Mouse (Mus musculus): ENCODE results near the gene Otud4.
A peak's percentile ranks its signal among the peaks of the same experiment; 100 is the strongest.

Otud4 gene

DNA sequence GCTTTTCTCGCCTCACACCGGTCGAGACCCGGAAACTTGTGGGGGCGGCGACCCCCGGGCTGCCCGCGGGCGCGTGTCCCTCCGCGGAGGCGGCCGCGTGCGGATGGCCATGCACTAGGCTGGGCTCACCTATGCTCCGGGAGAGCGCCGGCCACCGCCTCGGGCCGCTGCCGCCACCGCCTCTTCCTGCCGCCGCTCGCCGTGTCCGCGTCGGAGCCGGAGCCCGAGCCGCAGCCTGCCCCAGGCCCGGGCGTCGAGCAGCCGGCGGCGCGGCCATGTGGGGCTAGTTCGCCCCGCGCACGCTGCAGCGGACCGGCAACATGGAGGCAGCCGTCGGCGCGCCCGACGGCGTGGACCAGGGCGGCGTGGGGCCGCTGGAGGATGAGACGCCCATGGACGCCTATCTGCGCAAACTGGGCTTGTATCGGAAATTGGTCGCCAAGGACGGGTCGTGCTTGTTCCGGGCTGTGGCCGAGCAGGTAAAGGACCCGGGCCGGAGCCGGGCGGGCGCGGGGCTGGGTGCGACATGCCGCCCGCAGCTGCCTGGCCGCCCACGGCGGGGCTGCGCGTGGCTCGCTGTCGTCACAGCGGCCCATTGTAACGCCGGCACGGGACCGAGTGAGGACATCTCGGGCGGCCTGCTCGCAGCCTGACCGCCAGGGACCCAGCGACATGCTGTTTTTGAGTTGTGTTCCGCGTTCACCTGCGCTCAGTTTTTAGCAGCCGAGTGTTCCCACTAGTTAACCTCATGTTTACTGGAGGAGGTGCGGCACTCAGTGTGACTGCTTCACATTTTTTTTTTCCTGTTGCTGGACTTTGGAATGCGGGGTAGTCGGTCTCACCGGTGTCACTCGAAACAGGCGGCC lies at the start of gene Otud4:
Gene Otud4 (plus strand): TSS at position 33 of the 866 bp plus-strand sequence.
- peak; percentile 56 for DNase-seq

DNA sequence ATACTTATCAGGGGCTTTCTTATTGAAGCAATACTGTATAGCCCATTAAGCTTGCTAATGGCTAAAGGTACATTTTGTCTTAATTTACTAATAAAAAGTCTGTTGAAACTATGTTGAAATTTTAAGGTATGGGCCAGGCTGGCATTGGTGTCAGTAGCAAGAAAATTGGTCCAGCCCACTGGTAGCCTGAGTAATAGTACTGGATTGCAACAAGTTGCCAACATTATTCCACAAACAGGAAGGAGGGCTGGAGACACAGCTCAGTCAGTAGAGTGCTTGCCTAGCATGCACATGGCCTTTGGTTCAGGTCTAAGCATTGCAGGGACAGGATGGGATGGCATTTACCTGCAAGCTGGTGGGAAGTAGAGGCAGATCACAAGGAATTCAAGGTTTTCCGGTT lies 38.5 kb upstream of the Otud4 start:
- DNase-seq = no peak

- peak; percentile 38 for DNase-seq
Observed at GRCm38 (mm10) chr8:79603204-79603603, 36.2 kb upstream of the Otud4 start.

DNA sequence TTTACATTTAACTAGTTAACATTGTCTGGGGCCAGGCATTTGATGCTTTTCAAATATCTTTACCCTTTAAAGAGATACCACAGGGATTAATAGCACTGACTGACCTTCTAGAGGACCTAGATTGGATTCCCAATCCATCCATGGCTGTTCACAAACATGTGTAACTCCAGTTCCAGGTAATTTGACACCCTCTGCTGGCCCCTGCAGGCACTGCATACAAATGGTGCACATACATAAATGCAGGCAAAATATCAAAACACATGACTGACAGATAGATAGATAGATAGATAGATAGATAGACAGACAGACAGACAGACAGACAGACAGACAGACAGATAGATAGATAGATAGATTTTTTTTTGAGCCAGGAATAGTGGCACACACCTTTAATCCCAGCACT lies 33.2 kb upstream of the Otud4 start:
- DNase-seq = peak; percentile 16

DNA sequence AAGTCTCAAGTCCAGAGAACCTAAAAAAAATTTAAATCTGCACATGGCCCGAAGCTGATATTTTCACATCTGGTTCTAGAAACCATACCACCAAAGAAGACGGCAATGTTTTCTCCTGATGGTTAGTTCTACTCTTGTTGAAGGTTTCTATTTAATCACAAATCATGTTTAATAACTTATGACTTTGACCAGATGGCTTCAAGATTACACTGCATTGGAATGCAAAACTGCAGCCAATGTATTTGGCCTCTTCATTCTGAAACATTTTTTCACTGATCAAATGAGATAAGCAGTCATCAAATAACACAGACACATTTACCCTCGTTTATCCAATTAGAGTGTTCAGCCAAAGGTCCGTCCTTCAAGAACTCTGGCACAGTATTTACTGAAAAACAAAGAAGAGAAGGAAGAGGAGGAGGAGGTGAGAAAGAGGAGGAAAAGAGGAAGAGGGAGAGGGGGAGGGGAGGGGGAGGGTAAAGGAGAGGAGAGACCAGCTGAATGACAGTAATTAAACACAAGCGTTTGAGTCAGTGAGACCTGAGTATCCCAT lies 32.6 kb upstream of the Otud4 start:
- DNase-seq = no peak

DNA sequence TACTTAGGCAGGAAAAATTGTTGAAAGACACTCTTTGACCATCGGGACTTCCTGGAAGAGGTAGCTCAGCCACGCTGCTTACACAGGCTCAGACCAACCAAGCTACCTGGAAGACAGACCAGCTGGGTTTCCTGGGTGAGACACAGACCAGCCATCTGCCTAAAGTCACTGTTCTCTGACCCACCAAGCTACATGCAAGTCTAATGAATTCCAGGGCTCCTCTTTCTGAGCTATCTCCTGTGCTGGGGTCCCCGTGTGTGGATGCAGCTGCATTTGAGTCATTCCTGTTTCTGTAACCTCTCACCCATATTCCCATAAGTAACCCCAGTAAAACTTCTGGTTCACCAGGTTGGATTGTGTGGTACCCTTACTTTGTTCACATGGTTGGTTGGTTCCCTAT lies 30.7 kb upstream of the Otud4 start:
- DNase-seq = no peak

DNA sequence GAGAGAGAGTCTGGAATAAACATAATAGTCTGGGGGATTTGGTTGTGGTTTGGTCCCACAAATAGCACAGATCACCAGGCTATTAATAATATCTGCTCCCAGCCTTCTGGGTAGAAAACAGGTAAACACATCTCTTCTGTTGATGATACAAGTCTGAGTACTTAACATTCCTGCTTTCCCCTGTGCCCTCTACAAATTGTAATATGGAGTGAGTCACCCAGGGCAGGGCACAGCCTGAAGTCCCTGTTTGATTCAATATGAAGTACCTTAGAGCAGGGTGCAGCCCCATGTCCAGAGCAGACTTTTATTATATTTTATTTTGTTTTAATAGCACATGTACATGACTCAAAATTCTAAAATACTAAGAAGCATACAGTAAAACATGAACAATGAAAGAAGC lies 29.1 kb upstream of the Otud4 start:
- no peak for DNase-seq

DNA sequence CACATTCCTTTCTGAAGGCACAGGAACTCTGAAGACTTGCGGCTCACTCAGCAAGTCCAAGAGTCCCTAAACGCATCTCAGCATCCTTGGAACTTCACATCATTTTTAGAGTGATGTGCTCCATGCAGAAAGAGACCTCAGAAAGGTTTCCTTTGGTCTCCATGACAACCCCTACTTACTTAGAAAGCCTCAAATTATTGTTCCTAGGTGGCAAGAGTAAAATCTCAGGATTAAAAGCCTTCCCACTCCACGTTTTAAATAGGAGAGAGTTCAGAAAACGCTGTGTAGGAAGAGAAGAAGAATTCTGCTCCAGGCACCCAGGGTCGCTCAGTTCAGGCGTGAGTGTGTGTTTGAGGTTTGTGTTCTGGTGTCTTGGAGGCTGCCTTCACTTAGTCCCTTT lies 27.1 kb upstream of the Otud4 start:
- no peak for DNase-seq

DNA sequence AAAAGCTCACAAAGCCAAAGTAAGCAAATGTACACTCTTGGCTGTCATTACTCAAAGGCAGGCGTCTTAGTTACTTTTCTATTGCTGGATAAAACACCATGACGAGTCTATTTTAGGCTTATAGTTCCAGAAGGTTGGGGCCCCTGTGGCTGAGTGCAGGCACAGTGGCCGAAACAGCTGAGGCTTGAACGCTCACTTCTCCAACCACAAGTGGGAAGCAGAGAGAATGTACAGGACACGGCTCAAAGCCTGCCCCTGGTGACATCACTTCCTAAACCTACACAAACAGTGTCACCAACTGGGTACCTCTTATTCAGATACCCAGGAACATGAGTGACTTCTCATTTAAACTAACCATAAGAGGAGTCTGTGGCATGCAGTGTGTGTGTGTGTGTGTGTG lies 26.5 kb upstream of the Otud4 start:
- peak; percentile 23 for DNase-seq

DNA sequence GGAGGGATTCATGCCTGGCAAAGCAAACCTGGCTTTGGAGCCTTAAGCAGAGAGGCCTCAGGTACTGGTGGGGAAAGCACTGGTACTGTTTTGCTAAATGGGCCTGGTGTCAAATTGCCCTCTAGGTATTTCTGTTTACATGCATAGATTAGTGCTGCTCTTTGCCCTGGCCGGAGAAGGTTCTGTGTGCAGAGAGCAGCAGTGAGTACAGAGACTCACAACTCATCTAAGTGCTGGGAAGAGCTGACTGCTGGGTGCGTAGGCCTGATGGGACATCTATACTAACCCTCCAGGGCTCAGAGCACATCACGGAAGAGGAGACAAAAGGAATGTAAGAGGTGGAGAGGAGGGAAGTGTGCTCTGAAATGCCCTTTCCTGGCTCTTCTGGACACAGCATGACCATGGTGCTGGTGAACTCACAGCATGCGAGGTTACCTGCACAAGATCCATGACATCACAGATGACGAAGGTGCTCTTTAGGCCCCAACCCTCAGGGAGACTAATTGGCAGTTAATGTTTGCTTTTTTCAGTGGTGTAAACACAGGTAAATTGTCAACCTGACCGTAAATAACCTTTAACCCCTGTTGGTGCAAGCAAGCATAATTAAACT lies 23.6 kb upstream of the Otud4 start:
- DNase-seq = no peak

DNA sequence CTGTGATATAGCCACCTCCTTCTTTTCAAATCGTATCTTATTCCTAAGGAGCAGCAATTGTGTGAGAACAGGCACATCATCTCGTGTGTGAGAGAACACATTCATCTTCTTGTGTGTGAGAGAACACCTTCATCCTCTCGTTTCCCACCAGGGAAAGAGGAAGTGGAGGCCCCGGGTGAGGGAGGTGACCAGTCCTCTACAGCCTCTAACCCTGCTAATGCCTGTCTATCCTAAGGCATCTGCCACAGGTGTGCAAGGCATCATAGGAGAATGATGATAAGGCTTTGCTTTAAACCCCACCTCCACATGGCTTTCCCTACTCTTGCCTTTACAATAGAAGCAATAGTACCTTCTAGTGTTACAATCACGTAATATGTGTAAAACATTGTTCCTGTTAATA lies 20.5 kb upstream of the Otud4 start:
- no peak for DNase-seq

GRCm38 (mm10) chr8:79619353-79619752 lies 20.1 kb upstream of the Otud4 start:
- DNase-seq = no peak

GRCm38 (mm10) chr8:79620000-79620399 lies 19.4 kb upstream of the Otud4 start:
- DNase-seq = no peak

DNA sequence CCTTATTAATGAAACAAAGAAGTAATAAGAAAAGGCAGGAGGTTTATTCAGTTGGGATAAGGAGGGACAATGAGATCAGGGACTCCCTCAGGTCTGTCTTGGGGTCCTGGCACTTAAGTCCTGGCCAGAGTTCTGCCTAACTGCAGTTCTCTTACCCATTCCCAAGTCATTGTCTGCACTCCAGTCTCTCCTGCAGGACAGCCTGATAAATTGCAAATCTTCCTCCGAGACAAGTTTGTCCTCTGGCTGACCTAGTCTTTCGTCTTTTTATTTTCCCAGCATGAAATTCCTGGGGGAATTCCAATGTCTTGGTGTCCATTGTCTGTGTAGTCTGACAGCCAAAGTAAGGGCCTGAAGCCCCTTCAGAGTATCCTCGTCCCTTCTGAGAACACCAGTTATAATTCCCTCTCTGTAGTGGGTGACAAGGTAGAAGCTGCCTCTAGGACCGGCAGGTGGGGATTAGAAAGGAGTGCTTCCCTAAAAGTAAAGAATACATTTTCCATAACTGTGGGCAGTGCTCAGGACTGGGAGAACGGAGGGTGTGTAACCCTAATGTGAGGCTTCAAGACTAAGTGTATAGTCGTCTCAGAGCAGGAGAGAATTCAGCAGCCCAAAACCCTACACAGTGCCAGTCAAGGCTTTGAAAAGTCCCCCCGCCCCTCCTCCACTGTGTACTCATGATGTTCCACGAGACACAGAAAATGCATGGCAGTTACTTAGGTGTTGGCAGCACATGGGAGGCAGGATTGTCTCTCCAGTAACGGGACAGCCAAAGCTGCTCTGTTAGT lies 18.7 kb upstream of the Otud4 start:
- no peak for DNase-seq

DNA sequence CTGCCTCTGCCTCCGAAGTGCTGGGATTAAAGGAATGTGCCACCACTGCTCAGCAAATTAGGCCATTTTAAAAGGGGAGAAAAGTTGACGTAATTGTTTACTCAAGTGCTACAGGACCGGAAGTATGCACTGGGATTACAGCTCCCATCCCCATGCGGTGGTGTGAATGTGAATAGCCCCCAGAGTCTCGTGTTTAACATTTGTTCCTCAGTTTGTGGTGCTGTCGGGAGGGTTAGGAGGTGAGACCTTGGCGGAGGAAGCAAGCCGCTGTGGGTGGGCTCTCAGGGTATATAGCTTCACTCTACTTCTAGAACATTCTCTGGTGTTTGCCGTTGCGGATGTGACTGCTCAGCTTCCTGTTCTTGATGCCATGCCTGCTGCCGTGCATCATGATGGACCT lies 17.1 kb upstream of the Otud4 start:
- DNase-seq = no peak

DNA sequence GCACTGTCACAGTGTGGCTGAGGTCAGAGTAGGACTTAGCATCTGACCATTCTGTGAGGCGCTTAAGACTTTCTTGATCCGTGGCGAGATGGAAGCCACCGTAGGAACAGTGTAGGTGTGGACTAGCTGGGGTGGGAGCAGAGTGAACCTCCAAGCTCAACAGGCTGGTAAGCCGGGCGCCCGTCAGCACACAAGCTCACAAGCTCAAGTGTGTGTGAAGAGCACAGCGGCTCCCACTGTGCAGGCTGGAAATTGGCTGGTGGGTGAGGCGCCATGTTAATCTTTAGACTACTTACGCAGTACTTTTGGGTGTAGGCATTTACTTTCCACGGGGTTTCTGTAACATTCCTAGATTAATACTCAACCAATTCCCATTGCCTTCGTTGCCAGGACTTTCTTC lies 16.1 kb upstream of the Otud4 start:
- DNase-seq = no peak

DNA sequence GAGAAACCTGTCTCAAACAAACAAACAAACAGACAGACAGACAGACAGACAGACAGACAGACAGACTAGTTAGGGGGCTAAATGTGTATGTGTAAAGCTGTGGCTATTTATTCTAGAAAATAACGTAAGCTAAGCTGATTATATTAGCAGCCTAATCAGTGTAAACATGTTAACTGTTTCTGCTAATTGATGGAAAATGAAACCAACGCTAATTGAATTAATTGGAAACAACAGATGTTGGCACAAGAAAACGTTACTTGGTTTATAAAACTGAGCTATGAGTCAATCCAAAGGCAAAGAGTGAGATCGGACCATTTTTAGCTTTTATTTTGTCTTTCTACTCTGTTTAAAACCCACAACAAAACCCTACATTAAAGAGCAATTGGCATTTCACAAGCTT lies 15.0 kb upstream of the Otud4 start:
- no peak for DNase-seq

DNA sequence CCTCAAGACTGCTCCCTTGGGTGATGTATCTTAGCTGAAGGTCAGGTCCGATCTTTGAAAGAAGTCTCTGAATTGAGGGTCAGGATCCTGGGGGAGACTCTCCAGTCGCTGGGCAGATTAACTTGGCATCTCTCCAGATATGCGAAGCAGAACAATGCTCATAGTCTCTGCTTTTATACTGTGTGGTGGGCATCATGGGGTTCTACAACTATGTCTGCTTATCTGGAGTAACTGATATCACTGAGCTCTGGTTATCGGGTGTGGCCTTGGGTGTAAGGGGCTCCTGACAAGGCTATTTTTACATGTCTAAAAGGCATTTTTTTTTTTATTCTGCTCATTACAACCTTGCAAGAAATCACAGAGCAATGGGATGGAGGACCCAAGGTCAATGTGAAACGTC lies 13.2 kb upstream of the Otud4 start:
- DNase-seq = no peak

DNA sequence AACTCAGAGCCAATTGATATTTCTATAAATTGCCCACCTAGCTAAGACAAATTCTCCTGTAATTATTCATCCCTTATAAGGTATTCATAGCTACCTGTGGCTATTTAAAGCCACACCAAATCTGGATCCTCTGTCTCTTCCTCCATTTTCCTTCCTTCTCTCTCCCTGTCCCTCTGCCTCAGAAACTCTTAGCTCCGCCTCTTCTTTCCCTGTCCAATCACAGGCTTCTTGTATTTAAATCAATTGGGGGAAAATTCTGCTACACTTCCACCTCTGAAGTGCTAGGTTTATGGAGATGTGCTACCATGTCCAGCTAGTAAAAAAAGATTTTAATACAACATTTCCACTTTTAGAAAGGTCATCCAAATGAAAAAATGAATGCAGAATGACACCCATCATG lies 3.9 kb upstream of the Otud4 start:
- no peak for DNase-seq

- DNase-seq = no peak
Observed at GRCm38 (mm10) chr8:79636151-79636550, 3.3 kb upstream of the Otud4 start.

DNA sequence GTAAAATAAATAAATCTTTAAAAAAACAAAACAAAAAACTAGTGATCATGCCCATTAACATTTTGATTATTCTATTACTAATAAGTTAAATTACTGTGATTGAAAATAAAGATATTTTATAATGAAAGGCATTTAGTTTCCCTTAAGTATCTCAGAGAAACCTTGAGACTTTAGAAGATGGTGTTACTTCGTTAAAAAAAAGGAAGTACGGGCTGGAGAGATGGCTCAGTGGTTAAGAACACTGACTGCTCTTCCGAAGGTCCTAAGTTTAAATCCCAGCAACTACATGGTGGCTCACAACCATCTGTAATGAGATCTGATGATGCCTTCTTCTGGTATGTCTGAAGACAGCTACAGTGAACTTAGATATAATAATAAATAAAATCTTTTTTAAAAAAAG lies 2.2 kb upstream of the Otud4 start:
- no peak for DNase-seq

DNA sequence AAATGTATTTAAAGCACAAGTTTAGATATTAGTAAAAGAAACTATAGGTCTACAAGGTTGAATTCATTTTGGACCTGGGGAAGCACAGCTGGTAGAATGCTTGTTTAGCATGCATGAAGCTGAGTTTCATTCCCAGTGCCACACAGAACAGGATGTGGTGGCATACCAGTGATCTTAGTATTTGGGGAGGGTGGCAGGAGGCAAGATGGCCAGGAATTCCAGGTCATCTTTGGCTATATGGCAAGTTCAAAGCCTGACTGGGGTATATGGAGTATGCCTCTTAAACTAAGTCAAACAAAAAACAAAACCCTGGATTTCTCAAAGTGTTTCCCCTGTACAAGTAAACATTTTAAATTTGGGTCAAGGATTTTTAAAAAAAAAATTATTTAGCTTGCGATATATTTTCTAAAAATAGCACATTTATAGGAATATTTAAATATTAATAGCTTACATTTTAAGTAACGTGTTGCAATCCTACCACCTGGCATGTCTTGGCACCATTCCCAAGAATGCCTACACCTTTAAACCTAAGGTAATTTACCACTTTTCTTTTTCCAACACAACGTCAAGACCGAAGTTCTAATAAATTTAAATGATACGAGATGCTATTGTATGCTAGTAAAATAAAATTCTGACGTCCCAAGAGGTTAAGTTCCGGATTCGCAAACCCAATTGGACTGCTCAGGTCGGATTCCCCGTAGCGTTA lies 1.3 kb upstream of the Otud4 start:
- DNase-seq = peak; percentile 19
